Mouse (Mus musculus) monocyte, adult 2 months (primary cell): ENCODE data around the gene Alms1.
"Not testable (repeated sequence)": the region's sequence is repeated elsewhere in the genome, so short reads cannot be mapped to it uniquely, and the experiment has no call there.

ENCODE experiments used
- DNase-seq, 2 experiments: peaks; one replicate each; pipeline ENCODE4 v3.0.0; 2022; ENCODE audit warnings: low spot score in 2 of 2, low read depth in 1 of 2

Gene Alms1

DNA sequence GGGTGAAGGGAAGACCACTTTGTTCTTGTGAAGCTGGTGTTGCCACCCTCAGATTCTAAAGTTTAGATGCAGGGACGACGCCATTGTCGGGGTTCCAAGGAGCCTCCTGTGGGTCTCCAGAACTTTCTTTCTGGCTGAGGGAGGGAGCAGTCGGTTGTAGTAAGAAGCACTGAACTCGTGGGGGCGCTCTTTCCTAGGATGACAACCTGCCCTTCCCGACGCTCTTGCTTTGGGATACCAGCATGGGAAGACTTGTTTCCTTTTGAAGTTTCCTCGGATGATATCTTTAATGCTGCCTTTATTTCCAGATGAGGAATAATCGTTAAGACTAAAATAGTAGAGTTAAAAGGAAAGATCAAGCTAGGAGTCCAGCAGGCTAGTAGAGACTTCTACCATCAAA is 125.8 kb downstream of the Alms1 start, which contains the start of gene Nat8f7:
Nat8f7 (minus strand) TSS at position 101 of the 400 bp plus-strand sequence.
- not testable (repeated sequence) for DNase-seq
